Mouse (Mus musculus) lung, adult 2 months (tissue): ENCODE measurements at regions not wholly inside any gene's neighbourhood (a gene's known extent, or its start where the extent isn't known, plus 50 kb on each side); places are given as distances from the start of the nearest gene placed in this dataset.

Source experiments
- DNase-seq: peaks from one replicate; pipeline ENCODE4 v3.0.0; 2022
- H3K4me1 ChIP-seq: fragments of 200-500 bp; 2 replicates; pipeline ENCODE4 v1.6.1; 2011; ENCODE audit warnings: low read length; ENCODE audit not compliant: control insufficient read depth, insufficient read depth
- H3K4me3 ChIP-seq: fragments of 200-500 bp; replicated peaks from 2 replicates; pipeline ENCODE3; 2011; ENCODE audit warnings: low read depth, mild to moderate bottlenecking, control low read depth, low read length; ENCODE audit errors: extremely low read depth
- CTCF ChIP-seq: fragments of 200-500 bp; IDR thresholded peaks from 2 replicates; pipeline ENCODE4 v1.5.1; 2011; ENCODE audit warnings: mild to moderate bottlenecking, low read length, control low read depth; ENCODE audit not compliant: insufficient read depth
- POLR2A ChIP-seq: fragments of 200-500 bp; IDR thresholded peaks from 2 replicates; pipeline ENCODE4 v1.6.1; 2011; ENCODE audit warnings: low read depth, mild to moderate bottlenecking, control low read depth, low read length, borderline replicate concordance; ENCODE audit errors: extremely low read depth
- WGBS: fragments of 180-500 bp; shearing (Covaris S2); methylation state at CpG from one replicate; pipeline ENCODE4 v1.1.7; 2018; 5-methylcytosine and 5-hydroxymethylcytosine counted together

- 34% methylated on average over 17 of the region's 17 CpGs for WGBS
- no peaks in the 10 kb centered on the region for H3K4me1 ChIP-seq
- no peak for TF ChIP-seq CTCF
- no peak for TF ChIP-seq POLR2A
- no peak overlapping the region for H3K4me3 ChIP-seq
- no peak for DNase-seq
Observed at GRCm38 (mm10) chr8:40186715-40187583, 487.9 kb upstream of the Adam24 start.

- 2% methylated on average over 5 of the region's 5 CpGs for WGBS
- Histone ChIP-seq H3K4me3 (no peak overlapping the region), H3K4me1 (no peaks in the 10 kb centered on the region)
- TF ChIP-seq POLR2A (no peak), CTCF (peak; percentile 37; the same call in 1 of the 2 replicates)
- DNase-seq = no peak
Observed at GRCm38 (mm10) chr8:40187584-40187934, 487.3 kb upstream of the Adam24 start.

GRCm38 (mm10) chr8:40192266-40192665 is 482.6 kb upstream of the Adam24 start:
- TF ChIP-seq POLR2A (no peak), CTCF (no peak)

GRCm38 (mm10) chr8:40193148-40193547 is 481.7 kb upstream of the Adam24 start:
- Histone ChIP-seq H3K4me3 (no peak overlapping the region), H3K4me1 (no peaks in the 10 kb centered on the region)
- 20% methylated on average over 1 of the region's 1 CpGs for WGBS
- DNase-seq = no peak
- TF ChIP-seq CTCF (no peak), POLR2A (no peak)

More at GRCm38 (mm10) chr8:40192266-40192665, 482.6 kb upstream of the Adam24 start:
- H3K4me1 ChIP-seq = no peaks in the 10 kb centered on the region
- no peak for DNase-seq
- H3K4me3 ChIP-seq = no peak overlapping the region

- no peak overlapping the region for H3K4me3 ChIP-seq
- WGBS = 77% methylated on average over 4 of the region's 4 CpGs
- no peak for DNase-seq
- TF ChIP-seq CTCF (no peak), POLR2A (no peak)
- H3K4me1 ChIP-seq = no peaks in the 10 kb centered on the region
Observed at GRCm38 (mm10) chr8:40210871-40211270, 464.0 kb upstream of the Adam24 start.

GRCm38 (mm10) chr8:40223521-40223920 is 451.4 kb upstream of the Adam24 start:
- no peak for DNase-seq
- WGBS = 41% methylated on average over 4 of the region's 4 CpGs
- Histone ChIP-seq H3K4me3 (no peak overlapping the region), H3K4me1 (no peaks in the 10 kb centered on the region)
- no peak for TF ChIP-seq POLR2A
- TF ChIP-seq CTCF = no peak

GRCm38 (mm10) chr8:40227262-40227661 is 447.6 kb upstream of the Adam24 start:
- no peak for DNase-seq
- TF ChIP-seq POLR2A (no peak), CTCF (no peak)
- H3K4me3 ChIP-seq = no peak overlapping the region
- WGBS = 48% methylated on average over 1 of the region's 1 CpGs
- H3K4me1 ChIP-seq = no peaks in the 10 kb centered on the region
